Mouse (Mus musculus): ENCODE results near the gene Raver2. TPM values are rescaled to one million over a fixed set of nuclear protein-coding genes. Genes with fewer than 3 reads are reported as not detected.
A peak's percentile ranks its signal among the peaks of the same experiment; 100 is the strongest.

The Raver2 gene
- total RNA-seq, 1 experiment from 2014 or later = 3.5 TPM

DNA sequence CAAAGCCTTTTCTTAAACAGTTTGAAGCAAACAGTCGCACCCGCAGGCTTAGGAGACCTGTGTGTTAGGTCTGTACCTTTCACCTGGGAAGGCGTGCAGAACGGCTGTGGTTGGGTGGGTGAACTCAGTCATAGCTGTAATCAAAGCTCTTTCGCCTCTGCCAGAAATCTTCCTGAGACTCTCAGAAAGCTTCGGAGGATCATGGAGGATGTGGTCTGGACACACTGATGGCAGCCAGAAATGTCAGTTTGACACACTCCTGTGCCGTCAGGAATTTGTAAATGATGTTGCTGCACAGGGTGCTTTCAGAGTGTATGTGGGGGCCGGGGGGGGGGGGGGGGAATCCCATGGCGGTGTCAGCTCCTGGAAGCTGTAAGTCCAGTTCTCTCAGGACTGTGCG is 24.5 kb downstream of the Raver2 start:
- no peak for DNase-seq

DNA sequence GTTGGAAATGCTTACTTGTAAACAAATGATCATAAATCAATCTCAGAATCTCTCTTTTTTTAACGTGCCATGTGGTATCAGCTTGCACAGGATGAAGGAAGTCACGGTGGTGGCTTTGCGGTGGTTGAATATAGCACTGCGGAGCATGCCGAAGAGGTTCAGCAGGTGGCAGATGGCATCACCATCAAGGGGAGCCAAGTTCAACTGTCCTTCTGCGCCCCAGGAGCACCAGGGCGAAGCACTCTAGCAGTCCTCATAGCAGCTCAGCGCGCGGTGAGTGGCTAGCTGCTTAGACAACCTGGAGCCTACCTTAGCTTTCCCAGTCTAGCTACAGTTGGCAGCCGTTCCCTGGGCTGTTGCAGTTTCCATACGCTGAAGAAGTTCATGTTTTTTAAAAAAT is 38.3 kb downstream of the Raver2 start:
- no peak for DNase-seq

- no peak for DNase-seq
These were observed 52.2 kb downstream of the Raver2 start for GRCm38 (mm10) chr4:101121002-101121401.

- no peak for DNase-seq
These were observed 66.2 kb downstream of the Raver2 start for GRCm38 (mm10) chr4:101135013-101135412.

DNA sequence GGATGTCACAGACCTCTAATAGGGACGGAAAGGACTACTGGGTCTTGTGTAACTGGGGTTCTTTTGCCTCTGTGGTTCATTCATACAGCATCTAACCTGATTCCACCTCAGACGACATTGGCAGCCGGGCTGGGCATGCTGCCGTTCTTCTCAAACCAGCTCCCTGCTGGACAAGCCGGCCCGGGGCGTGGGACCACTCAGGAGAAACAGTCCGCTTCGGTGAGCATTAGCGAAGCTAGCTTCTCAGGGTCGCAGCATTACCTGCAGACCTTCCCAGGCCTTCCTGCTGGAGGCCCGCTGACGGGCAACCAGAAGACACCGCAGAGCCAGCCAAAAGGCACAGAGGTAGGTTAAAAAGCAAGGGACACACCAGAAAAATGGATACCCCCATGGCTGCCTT is 67.1 kb downstream of the Raver2 start:
- DNase-seq = no peak

- no peak for DNase-seq
These were observed 69.2 kb downstream of the Raver2 start for GRCm38 (mm10) chr4:101137975-101138374.

- no peak for DNase-seq
These were observed 73.0 kb downstream of the Raver2 start for GRCm38 (mm10) chr4:101141768-101142167.

DNA sequence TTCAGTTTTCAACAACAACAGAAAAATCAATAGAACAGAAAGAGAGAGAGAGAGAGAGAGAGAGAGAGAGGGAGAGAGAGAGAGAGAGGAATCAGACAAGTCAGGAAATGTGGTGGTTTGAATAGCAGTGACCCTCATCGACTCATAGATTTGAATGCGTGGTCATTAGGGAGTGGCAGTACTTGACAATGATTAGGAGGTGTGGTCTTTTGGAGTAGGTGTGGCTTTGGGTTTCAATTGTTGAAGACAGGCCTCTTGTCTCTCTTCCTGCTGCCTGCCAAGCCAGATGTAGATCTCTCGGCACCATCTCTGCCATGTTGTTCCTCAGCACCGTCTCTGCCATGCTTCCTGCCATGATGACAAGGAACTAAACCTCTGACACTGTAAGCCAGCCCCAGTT is 75.1 kb downstream of the Raver2 start:
- no peak for DNase-seq

DNA sequence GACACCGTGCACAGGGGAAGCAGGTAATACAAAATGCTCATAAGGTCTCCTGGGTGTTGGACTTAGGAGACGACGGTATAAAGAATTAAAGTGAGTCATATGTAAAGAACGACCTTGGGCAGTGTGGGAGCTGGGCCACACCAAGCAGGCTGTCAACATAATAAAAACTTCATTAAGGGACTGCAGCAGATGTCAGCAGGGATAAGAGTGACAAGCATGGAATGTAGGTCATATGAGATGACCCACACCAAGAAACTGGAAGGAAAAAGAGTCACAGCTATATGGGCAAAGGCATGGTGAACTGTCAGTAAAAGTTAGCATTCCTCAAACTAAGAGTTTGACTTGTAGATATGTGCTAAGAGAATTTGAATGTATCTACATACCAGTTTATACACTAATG is 75.6 kb downstream of the Raver2 start:
- DNase-seq = no peak

DNA sequence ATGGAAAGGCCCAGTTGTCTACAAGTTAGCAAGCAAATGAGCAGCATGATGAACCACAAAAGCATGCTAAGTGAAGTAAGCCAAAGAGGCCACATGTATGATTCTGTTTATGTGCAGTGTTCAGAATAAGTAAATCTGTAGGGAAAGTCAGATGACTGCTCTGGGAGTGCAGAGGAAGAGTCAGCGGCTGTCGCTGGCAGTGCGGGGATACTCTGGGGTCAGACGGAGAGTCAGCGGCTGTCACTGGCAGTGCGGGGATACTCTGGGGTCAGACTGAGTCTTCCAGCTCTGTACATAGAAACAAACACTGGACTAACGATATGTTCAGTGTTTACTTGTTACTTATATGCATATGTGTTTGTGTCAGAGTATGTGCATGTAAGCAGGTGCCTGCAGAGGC is 76.0 kb downstream of the Raver2 start:
- no peak for DNase-seq

- peak; percentile 82 for DNase-seq
These were observed 77.4 kb downstream of the Raver2 start for GRCm38 (mm10) chr4:101146047-101146745.

- DNase-seq = no peak
These were observed 78.3 kb downstream of the Raver2 start for GRCm38 (mm10) chr4:101146891-101147655.

DNA sequence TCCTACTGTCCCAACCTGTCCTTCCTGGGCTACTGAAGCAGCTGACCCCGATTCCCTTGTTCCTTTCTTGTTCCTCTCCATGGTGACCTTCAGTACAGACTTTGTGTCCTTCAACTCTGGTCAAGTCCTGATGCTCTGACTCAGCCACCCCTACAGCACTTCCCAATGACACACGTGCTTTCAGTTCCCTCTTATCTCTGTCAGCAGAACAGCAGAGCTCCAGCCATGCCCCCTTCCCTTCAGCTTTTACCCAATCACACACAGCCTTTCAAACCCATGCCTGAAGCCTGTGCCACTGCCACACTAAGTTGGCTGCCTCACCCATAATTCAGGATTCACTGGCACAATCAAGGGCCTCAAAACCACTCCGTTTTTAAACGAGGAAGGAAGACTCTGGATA is 86.8 kb downstream of the Raver2 start:
- DNase-seq = peak; percentile 62

- DNase-seq = no peak
These were observed 88.7 kb downstream of the Raver2 start for GRCm38 (mm10) chr4:101157476-101157875.

DNA sequence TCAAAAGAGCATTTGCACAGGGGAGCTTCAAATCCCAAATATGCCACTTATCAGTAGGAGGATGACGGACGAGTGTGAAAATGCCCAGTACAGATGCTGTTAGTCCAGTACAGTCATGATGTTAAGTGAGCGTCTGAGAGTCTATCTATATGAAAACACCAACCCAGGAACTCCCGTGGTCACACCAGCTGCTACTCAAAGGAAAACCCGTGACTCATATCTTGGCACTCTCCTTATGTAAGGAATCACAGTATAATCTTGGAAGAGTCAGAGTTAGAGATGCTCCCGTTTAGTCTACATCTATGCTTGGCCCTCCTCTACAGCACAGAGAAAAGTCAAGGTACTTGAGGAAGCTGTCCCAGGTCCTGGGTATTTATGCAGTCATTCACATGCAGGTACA is 89.5 kb downstream of the Raver2 start:
- DNase-seq = no peak

- DNase-seq = no peak
These were observed 90.5 kb downstream of the Raver2 start for GRCm38 (mm10) chr4:101159191-101159764.

- DNase-seq = no peak
These were observed 92.0 kb downstream of the Raver2 start for GRCm38 (mm10) chr4:101160821-101161220.

DNA sequence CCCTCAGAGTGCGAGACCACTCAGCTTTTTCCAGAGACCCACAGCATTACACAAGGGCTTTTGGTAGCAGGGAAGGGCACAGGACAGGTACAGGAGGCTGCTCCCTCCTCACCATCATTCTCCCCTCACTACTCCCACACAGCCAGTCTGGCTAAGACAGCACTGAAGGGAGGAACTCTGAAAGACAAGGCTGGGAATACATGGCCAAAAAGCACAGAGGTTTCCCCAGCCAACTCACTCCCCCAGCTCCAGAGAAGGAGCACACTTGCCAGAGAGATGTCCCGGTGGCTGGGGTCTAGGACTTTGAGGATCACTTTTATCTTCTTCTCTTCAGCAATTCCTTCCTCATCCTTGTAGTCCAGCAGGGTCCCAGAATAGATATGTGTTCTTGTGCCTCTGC is 95.4 kb downstream of the Raver2 start:
- no peak for DNase-seq

DNA sequence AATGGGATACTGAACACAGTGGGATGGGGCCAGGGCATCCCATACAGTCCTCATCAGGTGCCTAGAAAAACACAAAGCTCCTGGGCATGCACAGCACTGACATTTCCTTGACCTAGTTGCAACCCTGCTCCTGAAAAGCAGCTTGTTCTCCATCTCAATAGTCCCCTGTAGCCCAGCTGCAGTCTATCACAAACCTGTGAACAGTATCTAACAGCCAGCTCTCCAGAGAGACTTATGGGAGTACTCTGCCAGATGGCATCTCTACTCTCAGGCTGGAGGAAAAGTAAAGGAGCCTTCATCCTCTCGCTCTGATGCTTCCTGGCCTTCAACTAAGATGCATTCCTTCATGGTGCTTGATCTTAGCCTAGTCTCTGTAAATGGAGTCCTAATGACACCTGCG is 95.9 kb downstream of the Raver2 start:
- DNase-seq = no peak

- DNase-seq = peak; percentile 46
These were observed 97.0 kb downstream of the Raver2 start for GRCm38 (mm10) chr4:101165776-101166175.

DNA sequence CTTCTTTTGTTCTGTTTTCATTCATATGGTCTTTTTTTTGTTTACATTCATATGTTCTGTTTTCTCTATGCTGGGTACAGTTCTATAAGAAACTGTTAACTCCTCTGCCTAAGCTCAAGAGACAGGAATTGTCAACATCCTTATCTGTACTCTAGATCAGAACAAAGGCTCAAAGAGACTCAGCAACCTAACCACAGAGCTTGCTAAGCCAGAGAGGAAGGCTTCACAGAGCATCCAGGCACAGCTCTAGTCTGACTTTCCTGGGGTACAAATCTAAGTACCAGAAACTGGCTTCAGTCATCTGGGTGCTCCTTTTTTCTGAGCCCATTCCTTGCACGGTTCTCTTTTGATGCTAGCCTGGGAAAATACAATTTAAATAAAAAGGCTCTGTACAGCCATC is 99.0 kb downstream of the Raver2 start:
- no peak for DNase-seq

GRCm38 (mm10) chr4:101168189-101168778 is 99.5 kb downstream of the Raver2 start:
- DNase-seq = peak; percentile 60

GRCm38 (mm10) chr4:101172738-101173137 is 104.0 kb downstream of the Raver2 start:
- DNase-seq = no peak

Measured in adrenal gland, postnatal 14 days (tissue).